Mouse (Mus musculus) lung, embryonic 14.5 days (tissue): ENCODE data around the gene Med22. TPM values are rescaled to one million over a fixed set of nuclear protein-coding genes. Genes with fewer than 3 reads are reported as not detected.

Experiments
- ATAC-seq: fragments of 200-750 bp; cut with Nextera tagmentation; 2 replicates; pipeline ENCODE4 v1.8.0; 2017; ENCODE audit warnings: mild to moderate bottlenecking, moderate TSS enrichment, moderate library complexity; ENCODE audit not compliant: insufficient read depth
- DNase-seq: peaks from one replicate; pipeline ENCODE4 v3.0.0-alpha.2; 2015
- H3K27ac ChIP-seq: fragments of 300-500 bp; sonication (generic); 2 replicates; pipeline ENCODE4 v1.5.1; 2014; ENCODE audit warnings: low read depth, mild to moderate bottlenecking, moderate library complexity
- H3K27me3 ChIP-seq: fragments of 300-500 bp; sonication (generic); 2 replicates; pipeline ENCODE4 v1.6.1; 2014; ENCODE audit warnings: low read length, control low read depth; ENCODE audit not compliant: insufficient read depth
- H3K36me3 ChIP-seq: fragments of 300-500 bp; sonication (generic); 2 replicates; pipeline ENCODE4 v1.6.1; 2014; ENCODE audit warnings: control low read depth; ENCODE audit not compliant: insufficient read depth
- H3K4me1 ChIP-seq: fragments of 300-500 bp; sonication (generic); 2 replicates; pipeline ENCODE4 v1.6.1; 2014; ENCODE audit warnings: antibody characterized with exemption, control low read depth; ENCODE audit not compliant: insufficient read depth
- H3K4me2 ChIP-seq: fragments of 300-500 bp; sonication (generic); 2 replicates; pipeline ENCODE4 v1.6.1; 2014; ENCODE audit warnings: mild to moderate bottlenecking
- H3K4me3 ChIP-seq: fragments of 300-500 bp; sonication (generic); 2 replicates; pipeline ENCODE4 v1.5.1; 2014; ENCODE audit warnings: low read depth, low read length
- H3K9ac ChIP-seq: fragments of 300-500 bp; sonication (generic); 2 replicates; pipeline ENCODE4 v1.6.1; 2014
- H3K9me3 ChIP-seq: fragments of 300-500 bp; sonication (generic); 2 replicates; pipeline ENCODE4 v1.6.1; 2016; ENCODE audit warnings: low read depth, low read length, control low read depth
- CTCF ChIP-seq: IDR thresholded peaks from 2 replicates; pipeline ENCODE4 v1.5.1; 2016; ENCODE audit warnings: antibody characterized with exemption, low read depth
- WGBS: fragments of 180-500 bp; shearing (Covaris S2); extraction: QIAGEN DNeasy Blood & Tissue Kit; methylation state at CpG from one replicate; pipeline ENCODE4 v1.1.7; 2014; 5-methylcytosine and 5-hydroxymethylcytosine counted together
- polyA plus RNA-seq: library from polyadenylated mRNA; unstranded; fragments of >200 nt; fragmentation: Nextera tagmentation; extraction: Ambion mirVana; gene quantifications from 2 replicates; pipeline ENCODE4 v1.2.1, GENCODE M21; 2014

Gene Med22
- polyA plus RNA-seq, 1 experiment from 2014 or later: 34.6 TPM

DNA sequence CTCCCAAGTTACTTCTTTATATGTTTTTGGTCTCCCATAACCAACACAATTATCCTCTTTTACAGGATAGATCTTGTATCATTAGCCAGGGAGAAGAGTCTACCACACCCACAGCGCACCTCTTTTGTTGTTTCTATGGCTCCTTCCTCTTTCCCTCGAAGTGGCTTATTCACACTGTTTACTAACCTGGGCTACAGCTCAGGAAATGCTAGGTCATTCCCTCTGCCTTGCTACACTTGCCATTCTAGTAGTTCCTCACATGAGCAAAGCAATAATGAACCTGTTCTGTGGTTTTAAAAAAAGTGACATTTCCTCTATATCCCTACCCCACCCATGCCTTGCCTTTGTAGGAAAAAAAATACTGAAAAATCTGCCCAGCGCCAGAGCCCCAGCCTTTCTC, 47.6 kb downstream of the Med22 start:
- DNase-seq: no peak
- WGBS: 69% methylated on average over 3 of the region's 3 CpGs
- Histone ChIP-seq H3K4me1 (no peaks in the 10 kb centered on the region), H3K9me3 (no peaks in the 10 kb centered on the region), H3K27me3 (no peaks in the 10 kb centered on the region), H3K9ac (no peak overlapping the region), H3K4me3 (no peak overlapping the region), H3K4me2 (no peak overlapping the region), H3K27ac (no peak overlapping the region), H3K36me3 (no peaks in the 10 kb centered on the region)
- no peak for ATAC-seq
- TF ChIP-seq CTCF: no peak

Other genes with a start within 250 kb of the Med22 start
- gene Lcn4, start 239.4 kb downstream of the Med22 start, polyA plus RNA-seq: not detected in 2 replicates
- gene Abo, start 45.7 kb downstream of the Med22 start, polyA plus RNA-seq: not detected in 2 replicates
- gene Surf6, start 7.8 kb downstream of the Med22 start, polyA plus RNA-seq: 12.5 and 15.5 TPM in 2 replicates
- gene Rpl7a, start 87 bp upstream of the Med22 start, polyA plus RNA-seq: 775 and 784 TPM in 2 replicates
- gene Surf2, start 5.7 kb upstream of the Med22 start, polyA plus RNA-seq: 33.2 and 35.5 TPM in 2 replicates
- gene Surf1, start 5.9 kb upstream of the Med22 start, polyA plus RNA-seq: 41.5 and 43.6 TPM in 2 replicates
- 195 and 211 TPM in 2 replicates for gene Surf4, start 23.3 kb upstream of the Med22 start, polyA plus RNA-seq
- not detected in 2 replicates for gene Stkld1, start 23.4 kb upstream of the Med22 start, polyA plus RNA-seq
- gene Rexo4, start 53.7 kb upstream of the Med22 start, polyA plus RNA-seq: 44.9 and 48.3 TPM in 2 replicates
- 0.07 and 0.08 TPM in 2 replicates for gene Adamts13, start 62.7 kb upstream of the Med22 start, polyA plus RNA-seq
- 48.4 and 58.8 TPM in 2 replicates for gene Cacfd1, start 99.2 kb upstream of the Med22 start, polyA plus RNA-seq
- 0.28 and 0.35 TPM in 2 replicates for gene Slc2a6, start 117.3 kb upstream of the Med22 start, polyA plus RNA-seq
- 0.17 and 0.18 TPM in 2 replicates for gene Mymk, start 161.5 kb upstream of the Med22 start, polyA plus RNA-seq
- 19.2 and 21.0 TPM in 2 replicates for gene Adamtsl2, start 168.7 kb upstream of the Med22 start, polyA plus RNA-seq
- 0.61 and 0.70 TPM in 2 replicates for gene Fam163b, start 231.8 kb upstream of the Med22 start, polyA plus RNA-seq